Mouse (Mus musculus): ENCODE measurements at regions not wholly inside any gene's neighbourhood (a gene's known extent, or its start where the extent isn't known, plus 50 kb on each side); places are given as distances from the start of the nearest gene placed in this dataset.

GRCm38 (mm10) chr10:21792431-21792830 lies 89.6 kb upstream of the Sgk1 start:
- TF ChIP-seq CTCF (conservative IDR thresholded peaks at IDR 0.05; ENCODE audit: low read length), result no peak
- TF ChIP-seq POU5F1 (IDR thresholded peaks at IDR 0.05; ENCODE audit: borderline replicate concordance, low read length), result no peak
